Comparison of ENCODE assay signal across 28 mouse cellular contexts in genomic region chr16:46619871-46620270, GRCm38 (mm10).
"Had no signal": no experiment of that assay in that cellular context is flagged by ENCODE, and none has a peak within 500 bp of the region (broad histone marks: within the 10 kb centered on the region; RNA-seq: fewer than 3 reads in every experiment).

No protein-coding gene starts in this region.

- H3K4me1 ChIP-seq: limb, embryonic 10.5 days; limb, embryonic 12.5 days; limb, embryonic 15.5 days; liver, embryonic 12.5 days; liver, embryonic 13.5 days; liver, embryonic 15.5 days; lung, embryonic 15.5 days; megakaryocyte, embryonic 14.5 days; midbrain, embryonic 12.5 days; midbrain, embryonic 15.5 days; neural tube, embryonic 12.5 days had no signal

- H3K36me3 ChIP-seq: limb, embryonic 10.5 days; limb, embryonic 12.5 days; limb, embryonic 13.5 days; limb, embryonic 15.5 days; liver, embryonic 12.5 days; liver, embryonic 13.5 days; liver, embryonic 15.5 days; lung, embryonic 15.5 days; midbrain, embryonic 10.5 days; midbrain, embryonic 12.5 days; midbrain, embryonic 13.5 days; midbrain, embryonic 15.5 days; neural tube, embryonic 12.5 days had no signal

- H3K27me3 ChIP-seq: limb, embryonic 12.5 days; limb, embryonic 13.5 days; limb, embryonic 15.5 days; liver, embryonic 12.5 days; liver, embryonic 13.5 days; liver, embryonic 15.5 days; lung, embryonic 15.5 days; megakaryocyte, embryonic 14.5 days; midbrain, embryonic 12.5 days; midbrain, embryonic 13.5 days; midbrain, embryonic 15.5 days; neural tube, embryonic 12.5 days had no signal

- H3K4me3 ChIP-seq: limb, embryonic 10.5 days; limb, embryonic 12.5 days; limb, embryonic 13.5 days; limb, embryonic 15.5 days; liver, embryonic 12.5 days; liver, embryonic 13.5 days; liver, embryonic 15.5 days; lung, embryonic 15.5 days; megakaryocyte, embryonic 14.5 days; midbrain, embryonic 10.5 days; midbrain, embryonic 12.5 days; midbrain, embryonic 13.5 days; midbrain, embryonic 15.5 days; myocyte; neural tube, embryonic 12.5 days had no signal

- H3K27ac ChIP-seq: limb, embryonic 10.5 days; limb, embryonic 12.5 days; limb, embryonic 13.5 days; limb, embryonic 15.5 days; liver, embryonic 12.5 days; liver, embryonic 13.5 days; liver, embryonic 14.5 days; liver, embryonic 15.5 days; lung, embryonic 15.5 days; macrophage; midbrain, embryonic 10.5 days; midbrain, embryonic 12.5 days; midbrain, embryonic 13.5 days; midbrain, embryonic 15.5 days; neural tube, embryonic 12.5 days had no signal

- DNase-seq: left cerebral cortex, postnatal 4 days; liver; liver, embryonic 13.5 days; liver, postnatal 0 days; lung, adult 18-20 months; lung, adult 2 months; lung, embryonic 14.5 days; lung, postnatal 10 days; lung, postnatal 14 days; lung, postnatal 36 days; lung, postnatal 4 days; midbrain, embryonic 14.5 days had no signal
